Mouse (Mus musculus) NIH3T3 (cell line): Measurements from ENCODE around the gene Smg9.
A peak's percentile ranks its signal among the peaks of the same experiment; 100 is the strongest.
"Not testable (repeated sequence)": the region's sequence is repeated elsewhere in the genome, so short reads cannot be mapped to it uniquely, and the experiment has no call there.

ENCODE experiments used
- DNase-seq: peaks from one replicate; pipeline ENCODE4 v3.0.0-alpha.2; 2012; ENCODE audit warnings: low read depth

Gene Smg9

DNA sequence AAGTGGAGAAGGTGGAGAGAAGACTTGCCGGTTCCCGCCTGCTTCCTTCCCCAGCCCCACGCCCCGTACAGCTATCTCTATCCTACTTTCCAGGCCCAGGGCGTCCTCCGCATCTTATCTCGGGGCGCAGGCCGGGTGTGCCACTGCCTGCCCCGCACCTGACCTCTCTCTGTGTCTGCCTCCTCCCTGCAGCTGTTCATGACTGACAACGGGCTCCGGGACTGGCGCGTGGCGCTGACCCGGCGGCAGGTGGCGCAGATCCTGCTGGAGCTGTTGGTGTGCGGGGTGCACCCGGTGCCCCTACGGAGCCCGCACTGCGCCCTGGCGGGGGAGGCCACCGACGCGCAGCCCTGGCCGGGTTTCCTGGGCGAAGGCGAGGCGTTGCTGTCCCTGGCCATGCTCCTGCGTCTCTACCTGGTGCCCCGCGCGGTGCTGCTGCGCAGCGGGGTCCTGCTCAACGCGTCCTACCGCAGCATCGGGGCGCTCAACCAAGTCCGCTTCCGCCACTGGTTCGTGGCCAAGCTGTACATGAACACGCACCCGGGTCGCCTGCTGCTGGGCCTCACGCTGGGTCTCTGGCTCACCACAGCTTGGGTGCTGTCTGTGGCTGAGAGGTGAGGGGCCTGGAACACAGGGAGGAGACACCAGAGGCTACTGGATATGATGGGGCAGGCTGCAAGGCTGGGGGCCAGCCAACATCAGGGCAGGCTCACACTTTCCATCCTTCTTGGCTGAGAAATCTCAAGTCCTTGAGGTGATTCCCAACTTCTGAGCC, 22.1 kb upstream of the Smg9 start:
- peak; percentile 47 for DNase-seq

DNA sequence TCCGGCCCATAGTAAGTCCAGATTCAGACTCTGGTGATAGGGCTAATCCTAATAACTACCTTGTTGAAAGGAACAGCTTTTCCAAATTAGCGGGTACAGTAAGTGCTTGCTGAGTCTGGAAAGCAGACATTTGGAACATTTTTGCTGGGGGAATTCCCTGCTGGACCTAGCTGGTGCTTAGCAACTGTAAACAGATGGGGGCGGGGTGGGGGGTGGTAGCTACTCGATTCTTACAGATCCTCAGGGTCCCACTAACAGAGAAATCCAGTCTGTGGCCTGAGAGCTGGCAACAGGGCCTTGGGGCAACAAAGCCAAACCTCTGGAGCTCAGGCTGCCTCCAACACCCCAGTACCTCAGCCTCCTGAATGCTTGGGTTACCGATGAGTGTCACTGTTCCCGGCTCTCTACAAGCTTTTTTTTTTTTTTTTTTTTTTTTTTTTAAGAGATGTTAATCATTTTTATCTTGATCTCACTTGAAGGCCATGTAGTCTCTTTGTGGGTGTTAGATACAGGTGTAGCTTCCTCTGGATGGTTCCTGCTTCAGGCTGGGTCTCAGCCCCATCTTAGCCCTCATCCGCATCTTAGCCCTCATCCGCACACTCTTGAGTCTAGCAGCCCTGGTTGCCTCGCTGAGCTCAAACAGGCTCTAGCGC, 21.2 kb upstream of the Smg9 start:
- peak; percentile 61 for DNase-seq

DNA sequence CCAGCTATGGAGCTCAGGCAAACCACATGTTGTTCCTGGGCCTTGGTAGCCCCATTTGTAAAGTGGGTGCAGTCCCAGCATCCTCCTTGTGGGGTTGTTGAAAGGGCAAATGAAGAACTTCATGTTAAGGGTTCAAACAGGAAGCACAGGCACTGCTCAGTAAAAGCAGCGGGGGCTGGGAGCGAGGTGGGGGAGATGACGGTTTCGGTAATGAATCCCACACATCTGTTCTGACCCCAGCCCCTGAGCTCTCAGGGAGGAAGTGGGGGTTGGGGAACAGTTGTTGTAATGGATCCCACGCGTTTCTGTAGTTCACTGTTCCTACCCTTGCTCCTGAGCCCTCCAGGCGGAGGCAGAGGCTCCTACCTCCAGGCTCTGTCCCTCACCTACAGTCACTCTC, 19.5 kb upstream of the Smg9 start:
- DNase-seq = no peak

DNA sequence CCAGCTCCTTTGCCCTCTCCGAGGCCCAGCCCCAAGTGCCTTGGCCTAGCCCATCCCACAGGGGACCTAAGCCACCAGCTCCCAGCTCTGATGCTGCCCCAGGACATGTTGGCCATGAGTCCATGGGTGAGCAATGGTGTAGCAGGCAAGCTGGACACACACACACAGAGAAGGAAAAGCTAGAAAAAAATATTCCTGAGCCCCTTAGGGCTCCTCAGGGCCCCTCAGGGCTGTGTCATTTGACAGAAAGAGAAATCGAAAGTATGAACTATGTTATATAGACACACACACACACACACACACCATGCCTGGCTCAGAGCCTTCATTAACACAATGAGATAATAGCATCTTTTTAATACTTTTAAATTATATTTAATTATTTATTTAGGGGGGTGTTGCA, 19.0 kb upstream of the Smg9 start:
- no peak for DNase-seq

DNA sequence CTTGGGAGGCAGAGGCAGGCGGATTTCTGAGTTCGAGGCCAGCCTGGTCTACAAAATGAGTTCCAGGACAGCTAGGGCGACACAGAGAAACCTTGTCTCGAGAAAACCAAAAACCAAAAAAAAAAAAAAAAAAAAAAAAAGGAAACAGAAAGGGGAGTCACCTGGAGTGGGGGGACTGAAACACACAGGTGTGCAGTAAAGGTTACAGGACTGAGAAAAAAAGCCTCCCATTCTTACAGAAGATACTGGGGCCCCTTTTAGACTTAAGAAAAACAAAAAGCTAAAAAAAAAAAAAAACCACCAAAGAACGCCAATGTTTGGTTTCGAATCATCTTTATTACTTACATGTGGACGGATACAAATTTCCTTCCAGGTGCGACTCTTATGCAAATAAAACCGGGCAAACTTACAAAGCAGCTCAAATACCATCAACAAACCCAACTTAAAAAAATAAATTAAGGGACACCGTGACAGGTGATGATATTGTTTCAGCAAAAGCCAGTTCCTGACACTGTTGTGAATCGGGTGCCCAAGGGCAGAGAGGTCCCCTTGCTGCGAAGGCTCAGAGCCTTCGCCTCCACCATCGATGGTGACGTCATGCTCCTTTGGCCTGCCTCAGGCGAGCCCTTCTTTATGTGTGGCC, 16.6 kb upstream of the Smg9 start:
- DNase-seq = no peak

DNA sequence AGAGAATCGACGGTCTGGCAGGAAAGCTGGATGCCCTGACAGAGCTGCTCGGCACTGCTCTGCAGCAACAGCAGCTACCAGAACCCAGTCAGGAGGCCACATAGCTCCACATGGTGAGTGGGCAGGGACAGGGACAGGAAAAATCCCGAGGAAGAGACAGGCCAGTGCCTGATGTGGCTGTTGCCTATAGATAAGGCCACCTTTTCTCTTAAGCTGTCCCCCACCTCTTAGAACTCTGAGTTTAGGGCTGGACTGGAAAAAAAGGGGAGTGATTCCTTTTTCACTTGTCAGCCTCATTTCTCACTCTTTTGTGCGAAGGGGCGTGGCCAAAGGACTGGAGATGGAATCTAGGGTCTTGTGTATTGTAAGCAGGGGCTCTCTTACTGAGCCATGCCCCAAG, 15.3 kb upstream of the Smg9 start:
- DNase-seq = no peak

DNA sequence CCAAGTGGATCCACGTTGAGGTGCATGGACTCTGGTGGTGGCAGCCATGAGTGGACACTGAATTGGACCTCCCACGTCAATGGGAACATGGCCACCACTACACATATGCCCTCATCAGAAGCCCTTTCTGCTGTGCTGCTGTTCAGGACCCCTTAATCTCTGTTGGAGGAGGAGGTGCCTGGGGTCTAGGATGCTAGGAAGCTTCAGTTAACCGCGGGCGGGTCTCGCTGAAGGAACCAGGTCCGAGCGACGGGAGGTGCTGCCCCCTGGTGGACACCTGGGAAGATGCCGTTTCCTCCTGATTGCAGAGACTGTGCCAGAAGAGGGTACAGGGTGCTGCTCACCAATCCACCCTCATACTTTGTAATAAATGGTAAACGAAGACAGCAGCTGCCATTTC, 14.6 kb upstream of the Smg9 start:
- peak; percentile 81 for DNase-seq

DNA sequence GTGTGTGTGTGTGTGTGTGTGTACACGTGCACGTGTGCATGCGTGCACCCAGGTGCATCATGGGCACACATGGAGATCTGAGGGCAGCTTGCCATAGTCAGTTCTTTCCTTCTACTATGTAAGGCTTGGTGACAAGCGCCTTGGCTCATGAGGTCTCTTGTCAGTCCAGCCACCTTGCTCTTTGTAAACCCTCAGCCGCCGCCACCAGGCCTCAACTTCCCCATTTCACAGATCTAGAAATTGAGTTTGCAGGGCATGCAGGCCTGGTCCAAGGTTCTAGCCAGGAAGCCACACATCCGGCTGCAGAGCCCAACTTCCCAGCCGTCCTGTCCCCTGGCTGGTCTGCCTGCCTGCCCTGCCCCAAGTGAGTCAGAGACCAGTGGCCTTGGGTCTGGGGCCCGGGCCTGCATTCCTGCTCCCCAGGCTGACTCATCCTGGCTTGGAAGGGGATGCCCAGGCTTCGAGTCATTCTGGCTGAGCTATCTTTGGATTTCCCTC, 12.3 kb upstream of the Smg9 start:
- peak; percentile 94 for DNase-seq

DNA sequence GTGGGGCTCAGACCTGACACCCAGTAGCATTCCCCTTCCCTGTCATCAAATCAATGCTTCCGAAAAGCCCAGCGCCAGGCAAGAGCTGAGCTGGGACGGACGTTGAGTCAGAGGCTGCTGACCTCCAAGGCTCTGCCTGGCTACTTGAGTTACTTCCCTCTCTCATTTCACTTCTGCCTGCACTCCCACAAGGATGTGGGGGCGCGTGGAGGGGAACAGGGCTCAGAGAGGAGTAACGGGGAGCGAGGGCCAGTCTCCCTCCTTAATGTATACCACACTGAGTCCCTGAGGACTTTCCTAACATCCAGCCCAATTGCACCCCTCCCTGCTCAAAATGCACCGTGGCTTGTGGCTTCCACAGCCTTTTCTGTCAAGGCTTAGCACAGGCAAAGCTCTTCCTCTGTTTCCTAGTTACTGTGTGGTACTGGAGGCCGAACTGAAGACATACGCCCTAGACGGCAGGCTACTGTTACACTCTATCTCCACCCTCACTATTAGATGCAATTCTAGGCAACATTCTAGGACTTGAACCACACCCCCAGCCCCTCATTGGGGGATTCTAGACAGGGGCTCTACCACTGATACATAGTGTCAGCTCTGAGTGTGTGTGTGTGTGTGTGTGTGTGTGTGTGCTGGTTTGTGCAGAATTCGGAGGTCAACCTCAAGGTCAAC, 9.8 kb upstream of the Smg9 start:
- DNase-seq = peak; percentile 70

DNA sequence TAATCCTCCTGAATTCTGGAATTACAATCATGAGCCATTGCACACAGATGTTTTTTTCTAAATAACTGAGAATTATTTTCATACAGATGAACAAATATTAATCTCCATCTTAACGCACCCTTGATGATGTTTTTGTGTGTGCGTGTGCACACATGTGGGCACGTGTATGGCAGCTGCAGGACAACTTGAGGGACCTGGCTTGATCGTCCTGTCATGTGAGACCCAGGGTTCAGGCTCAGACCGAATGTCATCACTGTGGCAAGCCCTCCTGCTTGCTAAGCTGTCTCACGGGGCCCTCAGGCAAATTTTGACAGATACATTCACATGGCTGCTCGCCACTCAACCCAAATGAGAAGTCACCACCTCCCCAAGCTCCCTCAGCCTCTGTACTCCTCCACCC, 8.9 kb upstream of the Smg9 start:
- peak; percentile 31 for DNase-seq

DNA sequence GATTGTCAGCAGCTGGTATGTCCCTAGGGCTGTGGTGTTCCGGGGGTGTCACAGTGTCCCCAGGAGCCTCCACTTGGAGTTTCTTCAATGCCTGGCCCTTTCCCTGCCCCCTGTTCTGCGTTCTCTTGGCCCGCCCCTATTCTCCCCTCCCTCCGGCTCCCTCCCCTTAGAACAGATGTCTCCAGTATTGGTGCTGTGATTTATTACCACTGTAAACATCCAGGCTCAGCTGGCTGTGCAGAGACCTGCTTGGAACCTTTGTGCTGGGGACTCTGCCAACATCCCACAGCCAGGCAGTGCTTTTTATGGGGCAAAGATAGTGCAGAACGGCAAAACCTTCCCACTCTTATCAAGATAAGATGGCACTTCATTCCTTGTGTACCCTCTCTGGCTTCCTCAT, 8.3 kb upstream of the Smg9 start:
- DNase-seq = peak; percentile 83

DNA sequence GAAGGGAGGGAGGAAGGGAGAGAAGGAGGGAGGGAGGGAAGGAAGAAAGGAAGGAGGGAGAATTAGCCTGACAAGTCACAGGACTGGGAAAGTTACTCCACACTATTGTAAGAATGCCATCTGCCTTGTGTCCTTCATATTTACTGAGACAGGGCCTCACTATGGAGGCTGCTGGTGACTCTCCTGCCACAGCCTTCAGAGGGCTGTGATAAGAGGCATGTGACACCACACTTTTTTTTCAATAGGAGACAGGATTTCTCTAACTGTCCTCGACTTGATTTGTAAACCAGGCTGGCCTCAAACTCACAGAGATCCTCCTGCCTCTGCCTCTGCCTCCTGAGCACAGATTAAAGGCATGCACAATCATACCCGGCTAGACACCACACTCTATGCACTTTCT, 7.7 kb upstream of the Smg9 start:
- no peak for DNase-seq

DNA sequence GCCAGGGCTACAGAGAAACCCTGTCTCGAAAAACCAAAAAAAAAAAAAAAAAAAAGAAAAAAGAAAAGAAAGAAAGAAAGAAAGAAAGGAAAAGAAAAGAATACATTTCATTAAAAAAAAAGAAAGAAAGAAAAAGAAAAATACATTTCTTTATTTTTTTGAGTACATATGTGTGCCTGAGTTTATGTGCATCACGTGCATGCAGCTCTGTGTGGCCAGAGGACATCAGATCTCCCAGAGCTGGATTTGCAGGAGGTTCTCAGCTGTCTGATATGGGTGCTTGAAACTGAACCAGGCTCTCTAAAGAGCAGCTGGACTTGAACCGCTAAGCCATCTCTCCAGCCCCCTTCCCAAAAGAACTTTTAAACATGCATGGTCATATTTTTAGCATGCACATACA, 5.4 kb upstream of the Smg9 start:
- no peak for DNase-seq

DNA sequence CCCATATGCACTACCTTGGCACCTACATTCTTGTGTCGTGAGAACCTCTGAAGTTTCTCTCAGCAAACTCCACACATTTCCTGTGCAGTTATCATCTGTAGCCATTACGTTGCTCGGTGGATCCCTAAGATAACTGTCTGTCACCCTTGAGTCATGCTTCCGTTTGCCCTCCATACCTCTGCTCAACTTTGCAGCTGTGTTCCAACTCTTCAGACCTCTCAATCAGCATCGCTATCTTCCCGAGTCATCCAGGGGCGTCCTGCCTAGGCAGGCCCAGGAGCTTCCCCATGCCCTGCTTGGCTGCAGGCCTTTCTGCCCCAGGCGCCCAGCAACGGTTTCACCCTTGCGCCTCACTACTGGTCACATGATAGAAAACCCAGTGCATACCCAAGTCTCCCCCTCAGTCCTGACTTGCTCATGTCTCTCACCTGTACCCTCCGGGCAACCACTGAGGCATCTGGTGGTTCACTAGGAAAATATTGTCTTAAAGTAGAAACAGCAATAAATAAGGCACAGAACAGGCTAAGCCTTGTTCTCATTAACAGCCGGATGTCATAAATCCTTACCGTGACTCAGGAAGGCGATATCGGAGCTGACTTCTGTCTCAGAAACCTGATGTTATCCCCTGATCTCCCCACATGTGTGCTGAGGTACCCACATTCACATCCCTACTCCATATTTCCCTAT, 4.8 kb upstream of the Smg9 start:
- DNase-seq = peak; percentile 36

DNA sequence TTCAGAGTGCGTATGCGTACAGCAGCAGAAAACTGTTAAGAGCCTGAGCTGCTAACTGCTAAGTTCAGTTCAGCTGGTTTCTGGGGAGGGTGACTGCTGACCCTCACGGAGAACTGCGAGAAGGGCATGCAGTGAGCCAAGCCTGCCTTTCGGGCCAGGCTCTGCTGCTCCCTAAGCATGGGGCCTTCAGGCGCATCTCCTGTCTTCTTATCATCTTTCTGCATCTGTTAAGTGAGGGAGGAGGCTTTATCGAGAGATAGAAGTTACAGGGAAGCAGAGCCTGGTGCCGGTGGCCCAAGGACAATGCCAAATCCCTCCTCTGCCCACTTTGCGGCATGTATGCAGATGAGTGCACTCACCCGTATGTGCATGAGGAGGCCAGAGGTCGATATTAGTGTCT, 2.6 kb upstream of the Smg9 start:
- DNase-seq = no peak

DNA sequence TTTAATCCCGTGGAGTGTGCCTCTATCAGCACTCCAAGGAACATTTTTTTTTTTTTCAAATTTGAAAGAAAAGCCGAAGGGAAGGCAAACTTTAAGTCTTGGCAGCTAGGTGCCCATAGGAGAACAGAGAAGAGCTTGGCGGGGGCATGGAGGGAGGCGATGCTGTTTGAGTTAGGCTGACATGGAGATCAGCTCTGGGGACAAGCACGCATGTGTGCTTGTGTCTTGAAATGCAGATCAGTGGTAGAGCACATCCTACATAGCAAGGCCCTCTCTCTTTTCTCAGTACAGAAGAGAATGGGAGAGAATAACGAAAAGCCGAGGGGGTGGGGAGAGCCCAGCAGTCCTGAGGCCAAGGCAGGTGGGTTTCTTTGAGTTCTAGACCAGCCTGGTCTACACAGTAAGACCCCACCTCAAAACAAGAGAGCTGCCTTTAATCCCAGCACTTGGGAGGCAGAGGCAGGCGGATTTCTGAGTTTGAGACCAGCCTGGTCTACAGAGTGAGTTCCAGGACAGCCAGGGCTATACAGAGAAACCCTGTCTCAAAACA, 980 bp upstream of the Smg9 start:
- DNase-seq = no peak

DNA sequence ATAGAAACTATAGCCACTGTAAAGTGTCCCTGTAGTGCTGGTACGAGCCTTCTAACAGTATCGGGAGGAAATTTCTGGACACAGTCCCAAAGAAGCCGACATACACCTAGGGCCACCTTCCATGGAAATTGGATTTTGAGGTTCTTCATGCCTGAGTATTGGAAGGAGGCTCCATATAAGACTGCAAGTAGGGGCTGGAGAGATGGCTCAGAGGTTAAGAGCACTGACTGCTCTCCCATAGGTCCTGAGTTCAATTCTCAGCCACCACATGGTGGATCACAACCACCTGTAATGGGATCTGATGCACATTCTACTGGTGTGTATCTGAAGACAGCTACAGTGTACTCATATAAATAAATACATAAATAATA, 648 bp downstream of the Smg9 start:
- no peak for DNase-seq

DNA sequence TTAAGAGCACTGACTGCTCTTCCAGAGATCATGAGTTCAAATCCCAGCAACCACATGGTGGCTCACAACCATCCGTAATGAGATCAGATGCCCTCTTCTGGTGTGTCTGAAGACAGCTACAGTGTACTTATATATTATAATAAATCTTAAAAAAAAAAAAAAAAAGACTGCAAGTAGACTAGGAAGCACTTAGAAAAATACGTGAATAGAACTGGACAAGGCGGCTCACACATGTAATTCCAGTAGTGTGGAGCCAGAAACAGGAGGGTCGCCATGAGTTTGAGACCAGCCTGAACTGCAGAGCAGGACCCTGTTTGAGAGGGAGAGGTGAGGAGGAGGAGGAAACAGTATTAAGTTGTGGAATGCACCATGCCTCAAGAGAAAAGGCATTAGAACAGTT, 1.1 kb downstream of the Smg9 start:
- not testable (repeated sequence) for DNase-seq

DNA sequence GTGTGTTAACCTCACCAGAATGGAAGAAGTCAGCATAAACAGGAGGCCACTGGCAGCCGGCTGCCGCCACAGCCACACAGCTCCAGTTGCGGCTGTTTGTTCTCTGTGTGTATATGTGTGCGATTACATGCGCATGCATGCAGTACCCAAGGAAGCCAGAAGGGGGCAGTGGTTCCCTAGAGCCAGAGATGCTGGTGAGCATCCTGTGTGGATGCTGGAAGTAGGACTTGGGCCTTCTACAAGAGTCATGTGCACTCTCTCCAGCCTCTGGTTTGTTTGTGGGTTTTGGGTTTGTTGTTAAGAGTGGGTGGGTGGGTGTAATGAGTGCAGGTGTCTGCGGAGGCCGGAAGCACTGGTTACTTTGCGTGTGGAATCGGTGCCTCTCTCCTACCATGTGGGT, 3.4 kb downstream of the Smg9 start:
- peak; percentile 38 for DNase-seq

DNA sequence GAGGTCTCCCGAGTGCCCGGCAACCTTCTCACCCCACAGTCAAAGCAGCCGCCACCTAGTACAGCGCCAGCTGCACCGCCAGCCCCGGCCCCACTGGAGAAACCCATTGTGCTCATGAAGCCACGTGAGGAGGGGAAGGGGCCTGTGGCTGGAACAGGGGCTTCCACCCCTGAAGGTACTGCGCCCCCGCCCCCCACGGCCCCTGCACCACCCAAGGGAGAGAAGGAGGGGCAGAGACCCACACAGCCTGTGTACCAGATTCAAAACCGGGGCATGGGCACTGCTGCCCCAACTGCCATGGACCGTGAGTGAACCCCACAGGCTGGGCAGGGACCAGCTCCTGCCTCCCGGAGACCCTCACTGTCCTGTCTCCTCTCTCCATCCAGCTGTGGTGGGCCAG, 6.2 kb downstream of the Smg9 start:
- no peak for DNase-seq

DNA sequence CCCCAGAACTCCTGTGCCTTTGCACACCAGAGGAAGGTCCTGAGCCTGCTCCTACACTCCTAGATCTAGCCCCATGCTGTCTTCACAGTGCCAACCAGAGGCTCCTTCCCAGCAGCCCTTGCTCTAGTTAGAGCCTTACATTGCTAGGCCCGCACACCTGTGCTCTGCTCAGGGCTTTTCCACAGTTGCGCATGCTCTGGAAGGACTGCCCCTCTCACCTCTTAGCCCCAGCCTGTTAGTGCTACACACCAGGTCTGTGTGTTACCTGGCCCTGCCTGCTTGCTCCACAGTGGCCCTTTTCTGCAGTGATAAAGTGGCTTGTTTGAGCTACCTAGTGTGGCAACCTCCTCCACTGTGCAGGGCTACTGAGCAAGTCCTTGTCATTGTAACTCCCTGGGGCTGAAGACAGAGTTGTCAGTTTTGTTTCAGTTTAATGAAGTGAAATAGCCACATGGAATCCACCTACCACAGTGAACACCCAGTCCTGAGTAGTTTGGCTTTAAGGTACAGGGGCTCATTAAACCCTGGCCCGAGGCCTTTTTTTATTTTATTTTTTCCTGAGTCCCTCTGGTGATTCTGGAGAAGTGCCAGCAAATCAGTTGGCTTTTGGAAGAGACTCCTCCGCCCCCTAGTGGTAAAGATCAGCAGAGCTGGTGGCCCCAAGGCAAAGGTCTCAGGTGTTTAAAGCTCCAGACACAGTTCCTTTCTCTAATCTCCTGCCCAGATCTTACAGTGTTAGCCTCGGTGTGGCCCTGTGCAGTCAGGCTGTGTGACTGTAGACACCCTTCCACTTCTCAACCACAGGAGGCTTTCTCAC, 7.3 kb downstream of the Smg9 start:
- DNase-seq = peak; percentile 94
